8 mouse cellular contexts compared by ENCODE assay signal in the genomic region with DNA sequence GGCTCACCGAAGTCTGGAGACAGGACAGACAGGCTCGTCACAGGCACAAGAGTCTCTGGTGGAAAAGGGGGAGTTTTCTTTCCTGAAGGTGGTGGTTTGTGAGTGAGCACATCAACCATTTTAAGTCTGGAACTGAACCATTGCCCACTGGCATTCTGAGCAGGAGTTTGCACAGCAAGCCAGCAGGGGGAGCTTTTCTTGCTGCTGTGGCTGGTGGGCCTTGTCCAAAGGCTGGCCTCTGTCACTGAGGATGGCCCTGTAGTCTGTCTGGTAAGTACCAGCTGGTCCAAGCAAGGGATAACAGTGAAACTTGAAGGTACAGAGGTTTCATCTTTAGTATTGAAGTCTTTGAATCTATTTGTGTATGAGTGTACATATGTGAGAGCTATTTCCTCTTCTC. TPM values are rescaled to one million over a fixed set of nuclear protein-coding genes. Genes with fewer than 3 reads are reported as not detected.
DNase-seq lines count a peak whose midpoint lies in the region; ATAC-seq and TF ChIP-seq lines count a peak whose summit lies in the region.

No protein-coding gene starts in this region.

- peak; percentile 29 for DNase-seq in right cerebral cortex, adult 18-20 months
- no peak for DNase-seq in right cerebral cortex, postnatal 25 days
- peak; percentile 59 for DNase-seq in ZHBTc4 (ENCODE audit: low read depth, low spot score)
- DNase-seq in cerebellum, postnatal 14 days: peak; percentile 73 to 74
- peak; percentile 47 for DNase-seq in layer of hippocampus, adult 9-11 months
- DNase-seq in midbrain, postnatal 0 days (ENCODE audit: low spot score): peak; percentile 38
- peak; percentile 37 to 45 for DNase-seq in urinary bladder, postnatal 36 days (ENCODE audit: low spot score in 2 of 2)

- H3K27me3 ChIP-seq in midbrain, postnatal 0 days (ENCODE audit: insufficient read depth, low read length): no peaks in the 10 kb centered on the region

- no peak overlapping the region for H3K4me3 ChIP-seq in midbrain, postnatal 0 days (ENCODE audit: low read depth, low read length)

- no peaks in the 10 kb centered on the region for H3K4me1 ChIP-seq in midbrain, postnatal 0 days (ENCODE audit: insufficient read depth, low read length)

- TF ChIP-seq CTCF in midbrain, postnatal 0 days (IDR thresholded peaks at IDR 0.05): peak; percentile 70

- peak; percentile 72 for ATAC-seq in granulocyte monocyte progenitor cell, adult 5-6 weeks (replicated peaks; ENCODE audit: poor library complexity, severe bottlenecking)
- ATAC-seq in midbrain, postnatal 0 days (ENCODE audit: low FRiP score): no peak

- H3K27ac ChIP-seq in midbrain, postnatal 0 days (ENCODE audit: low read depth, low read length): no peak overlapping the region

- no peak overlapping the region for H3K4me2 ChIP-seq in midbrain, postnatal 0 days (ENCODE audit: low read depth, low read length, poor library complexity, severe bottlenecking)

- no peaks in the 10 kb centered on the region for H3K36me3 ChIP-seq in midbrain, postnatal 0 days (ENCODE audit: insufficient read depth, low read length)

- WGBS in midbrain, postnatal 0 days: 66% methylated on average over 2 of the region's 2 CpGs

- H3K9me3 ChIP-seq in midbrain, postnatal 0 days (ENCODE audit: low read length): no peaks in the 10 kb centered on the region

- no peak overlapping the region for H3K9ac ChIP-seq in midbrain, postnatal 0 days (replicated peaks; ENCODE audit: low read length, poor library complexity, severe bottlenecking)

RNA-seq across cellular contexts. Expression of a gene that starts 49.2 kb away (rescaled TPM):
- 2.9 and 5.5 TPM in 2 replicates for total RNA-seq in granulocyte monocyte progenitor cell, adult 5-6 weeks (2014; fragmentation: Nextera tagmentation)
- total RNA-seq in granulocyte monocyte progenitor cell, adult 5-6 weeks (2017): 1.9 and 2.3 TPM in 2 replicates
- total RNA-seq in midbrain, postnatal 0 days (2014; rRNA removed): 14.8 and 15.2 TPM in 2 replicates
- 14.4 and 14.9 TPM in 2 replicates for polyA plus RNA-seq in midbrain, postnatal 0 days (2015; fragmentation: Nextera tagmentation; extraction: Ambion mirVana)
